Mouse (Mus musculus) left cerebral cortex, postnatal 10 days (tissue): ENCODE results near the gene Hykk. TPM values are rescaled to one million over a fixed set of nuclear protein-coding genes. Genes with fewer than 3 reads are reported as not detected.
"Not testable (repeated sequence)": the region's sequence is repeated elsewhere in the genome, so short reads cannot be mapped to it uniquely, and the experiment has no call there.

Source experiments
- DNase-seq, 2 experiments: peaks; one replicate each; pipeline ENCODE4 v3.0.0; 2021 to 2022; ENCODE audit warnings: low spot score in 2 of 2, mixed read lengths in 1 of 2; ENCODE audit errors: extremely low spot score in 1 of 2
- intact Hi-C: fragments of 180-260 bp; cut with DNase I; formaldehyde crosslinking; loops from one replicate; pipeline ENCODE4 v1.15.1; 2025
- total RNA-seq, 2 experiments: library from RNA; stranded (reverse); gene quantifications; 2 replicates each; pipeline ENCODE4 v1.2.3; 2021

Gene Hykk
- 1 to 10 TPM; 1.4 to 1.6 TPM for total RNA-seq

GRCm38 (mm10) chr9:54917010-54917677 lies at the start of gene Hykk:
Gene Hykk, plus strand, starts transcription at chr9:54917283.
- DNase-seq: peak; percentile 93 to 95
- intact Hi-C loops: loop anchor here (5.0 kb wide), 1 partner anchor 35 kb away; the partner anchor contains the start of genes AY074887 and Psma4

GRCm38 (mm10) chr9:54878759-54879158 lies 38.3 kb upstream of the Hykk start:
- no peak for DNase-seq
- intact Hi-C loops: no loop called here

- intact Hi-C loops: loop anchor here (10.0 kb wide), 1 partner anchor 167 kb away; no protein-coding TSS in a partner anchor
- DNase-seq: no peak
Observed at GRCm38 (mm10) chr9:54892111-54892510, 25.0 kb upstream of the Hykk start.

GRCm38 (mm10) chr9:54897097-54897496 lies 20.0 kb upstream of the Hykk start:
- intact Hi-C loops: loop anchor here (5.0 to 10.0 kb wide), 2 partner anchors 65 to 172 kb away; no protein-coding TSS in a partner anchor
- DNase-seq: no peak

- no peak for DNase-seq
- intact Hi-C loops: no loop called here
Observed at GRCm38 (mm10) chr9:54909446-54909845, 7.6 kb upstream of the Hykk start.

- DNase-seq: no peak
- intact Hi-C loops: loop anchor here (5.0 kb wide), 1 partner anchor 37 kb away; the partner anchor contains the start of genes AY074887 and Psma4
Observed at GRCm38 (mm10) chr9:54915576-54915975, 1.5 kb upstream of the Hykk start.

- intact Hi-C loops: loop anchor here (5.0 kb wide), 1 partner anchor 36 kb away; the partner anchor contains the start of genes AY074887 and Psma4
- no peak for DNase-seq
Observed at GRCm38 (mm10) chr9:54916401-54916800, 682 bp upstream of the Hykk start.

GRCm38 (mm10) chr9:54918191-54918590 lies 1.1 kb downstream of the Hykk start:
- intact Hi-C loops: loop anchor here (5.0 kb wide), 1 partner anchor 34 kb away; the partner anchor contains the start of genes AY074887 and Psma4
- no peak for DNase-seq

GRCm38 (mm10) chr9:54918781-54919180 lies 1.7 kb downstream of the Hykk start:
- no peak for DNase-seq
- intact Hi-C loops: loop anchor here (5.0 kb wide), 1 partner anchor 34 kb away; the partner anchor contains the start of genes AY074887 and Psma4

- no peak for DNase-seq
- intact Hi-C loops: loop anchor here (5.0 kb wide), 1 partner anchor 32 kb away; the partner anchor contains the start of genes AY074887 and Psma4
Observed at GRCm38 (mm10) chr9:54919946-54920345, 2.9 kb downstream of the Hykk start.

- intact Hi-C loops: no loop called here
- no peak for DNase-seq
Observed at GRCm38 (mm10) chr9:54930741-54931140, 13.7 kb downstream of the Hykk start.

- intact Hi-C loops: no loop called here
Observed at GRCm38 (mm10) chr9:54931765-54932164, 14.7 kb downstream of the Hykk start.

GRCm38 (mm10) chr9:54932379-54932778 lies 15.3 kb downstream of the Hykk start:
- intact Hi-C loops: no loop called here
- DNase-seq: no peak

More at GRCm38 (mm10) chr9:54931765-54932164, 14.7 kb downstream of the Hykk start:
- no peak for DNase-seq

GRCm38 (mm10) chr9:54942071-54942470 lies 25.0 kb downstream of the Hykk start:
- intact Hi-C loops: no loop called here
- DNase-seq: no peak

GRCm38 (mm10) chr9:54944467-54944866 lies 27.4 kb downstream of the Hykk start:
- DNase-seq: no peak
- intact Hi-C loops: no loop called here

- DNase-seq: no peak
- intact Hi-C loops: no loop called here
Observed at GRCm38 (mm10) chr9:54946256-54946655, 29.2 kb downstream of the Hykk start.

- intact Hi-C loops: no loop called here
- DNase-seq: no peak
Observed at GRCm38 (mm10) chr9:54949465-54949864, 32.4 kb downstream of the Hykk start.

GRCm38 (mm10) chr9:54950162-54950561 lies 33.1 kb downstream of the Hykk start:
- DNase-seq: not testable (repeated sequence)
- intact Hi-C loops: loop anchor here (5.0 kb wide), 1 partner anchor 33 kb away; the partner anchor contains the start of gene Hykk

GRCm38 (mm10) chr9:54950575-54951321 lies 33.7 kb downstream of the Hykk start, which contains the start of the genes Psma4 and AY074887:
Gene Psma4, plus strand, starts transcription at chr9:54950790.
Gene AY074887, minus strand, starts transcription at chr9:54950998.
- intact Hi-C loops: loop anchor here (5.0 kb wide), 1 partner anchor 33 kb away; the partner anchor contains the start of gene Hykk
- DNase-seq: peak; percentile 86 to 95
